Mouse (Mus musculus) right cerebral cortex, postnatal 36 days (tissue): ENCODE measurements around the gene Luzp4.
"Not testable (repeated sequence)": the region's sequence is repeated elsewhere in the genome, so short reads cannot be mapped to it uniquely, and the experiment has no call there.

Experiments
- DNase-seq, 2 experiments: peaks; one replicate each; pipeline ENCODE4 v3.0.0; 2022; ENCODE audit warnings: low spot score in 2 of 2, mixed read lengths in 1 of 2

The Luzp4 gene

GRCm38 (mm10) chrX:148857340-148857739, at the start of gene Luzp4:
Gene Luzp4 (plus strand): TSS chrX:148857640.
- DNase-seq = not testable (repeated sequence)

DNA sequence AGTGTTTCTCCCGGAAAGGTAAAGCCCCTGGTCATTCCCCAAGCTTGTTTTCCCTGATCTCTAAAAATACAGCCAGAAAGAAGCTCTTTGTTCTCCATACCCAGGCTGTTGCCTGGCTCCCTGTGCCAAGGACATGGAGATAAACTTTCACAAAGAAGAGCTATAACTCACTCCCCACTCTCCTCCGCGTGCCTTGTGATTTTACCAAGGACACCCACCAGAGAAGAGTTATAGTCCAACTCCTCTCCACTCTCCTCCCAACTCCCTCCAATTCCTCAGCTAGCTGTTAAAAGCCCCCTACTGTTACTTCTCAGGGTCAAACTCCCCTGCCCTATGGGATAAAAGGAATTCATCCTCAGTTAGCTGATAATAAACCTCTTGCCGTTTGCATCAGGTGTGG, 15.6 kb upstream of the Luzp4 start:
- DNase-seq = not testable (repeated sequence)
